Mouse (Mus musculus) kidney, adult 2 months (tissue): ENCODE measurements at regions not wholly inside any gene's neighbourhood (a gene's known extent, or its start where the extent isn't known, plus 50 kb on each side); places are given as distances from the start of the nearest gene placed in this dataset.
A peak's percentile ranks its signal among the peaks of the same experiment; 100 is the strongest.

Source experiments
- DNase-seq: peaks from one replicate; pipeline ENCODE4 v3.0.0; 2021
- H3K27ac ChIP-seq: fragments of 200-500 bp; 2 replicates; pipeline ENCODE4 v1.5.1; 2012; ENCODE audit warnings: low read depth, low read length, control low read depth, inconsistent platforms; ENCODE audit not compliant: insufficient read depth
- H3K27me3 ChIP-seq: fragments of 200-500 bp; replicated peaks from 2 replicates; pipeline ENCODE4 v1.6.1; 2012; ENCODE audit warnings: mild to moderate bottlenecking, moderate library complexity, low read length, inconsistent platforms; ENCODE audit not compliant: control insufficient read depth, insufficient read depth
- H3K36me3 ChIP-seq: fragments of 200-500 bp; 2 replicates; pipeline ENCODE4 v1.6.1; 2012; ENCODE audit warnings: mild to moderate bottlenecking, moderate library complexity, low read length, inconsistent platforms; ENCODE audit not compliant: control insufficient read depth, insufficient read depth
- H3K4me1 ChIP-seq: fragments of 200-500 bp; 2 replicates; pipeline ENCODE4 v1.6.1; 2011; ENCODE audit warnings: low read length; ENCODE audit not compliant: control insufficient read depth, insufficient read depth
- H3K4me3 ChIP-seq: fragments of 200-500 bp; 2 replicates; pipeline ENCODE4 v1.5.1; 2011; ENCODE audit warnings: mild to moderate bottlenecking, low read depth, low read length, control low read depth; ENCODE audit not compliant: insufficient read depth
- CTCF ChIP-seq: fragments of 200-500 bp; conservative IDR thresholded peaks from 2 replicates; pipeline ENCODE4 v1.5.1; 2011; ENCODE audit warnings: low read depth, mild to moderate bottlenecking, control low read depth, low read length, moderate library complexity, mixed read lengths; ENCODE audit not compliant: insufficient read depth, insufficient read length
- POLR2A ChIP-seq: fragments of 200-500 bp; IDR thresholded peaks from one replicate; pipeline ENCODE4 v1.6.1; 2011; ENCODE audit warnings: low read depth, low read length, control low read depth
- WGBS: fragments of 180-500 bp; shearing (Covaris S2); methylation state at CpG from one replicate; pipeline ENCODE4 v1.1.7; 2018; 5-methylcytosine and 5-hydroxymethylcytosine counted together

- no peak for DNase-seq
- no peaks in the 10 kb centered on the region for H3K36me3 ChIP-seq
- no peak overlapping the region for H3K4me3 ChIP-seq
- H3K27ac ChIP-seq: no peak overlapping the region
- WGBS: 35% methylated on average over 1 of the region's 1 CpGs
- TF ChIP-seq POLR2A (no peak), CTCF (no peak)
- H3K27me3 ChIP-seq: no peaks in the 10 kb centered on the region
- H3K4me1 ChIP-seq: no peaks in the 10 kb centered on the region
Measured at GRCm38 (mm10) chr8:101697948-101698347, 1087.5 kb downstream of the Cdh11 start.

- no peak overlapping the region for H3K4me3 ChIP-seq
- TF ChIP-seq CTCF (no peak), POLR2A (no peak)
- no peak for DNase-seq
- H3K27ac ChIP-seq: no peak overlapping the region
- no peaks in the 10 kb centered on the region for H3K27me3 ChIP-seq
- no peaks in the 10 kb centered on the region for H3K4me1 ChIP-seq
- WGBS: 87% methylated on average over 1 of the region's 1 CpGs
- no peaks in the 10 kb centered on the region for H3K36me3 ChIP-seq
Measured at GRCm38 (mm10) chr8:101690901-101691300, 1094.5 kb downstream of the Cdh11 start.

GRCm38 (mm10) chr8:101668921-101669320 is 1116.5 kb downstream of the Cdh11 start:
- Histone ChIP-seq H3K36me3 (no peaks in the 10 kb centered on the region), H3K27ac (no peak overlapping the region), H3K4me1 (no peaks in the 10 kb centered on the region), H3K27me3 (no peaks in the 10 kb centered on the region), H3K4me3 (no peak overlapping the region)
- TF ChIP-seq POLR2A: no peak
- TF ChIP-seq CTCF: no peak
- no peak for DNase-seq
- WGBS: 57% methylated on average over 2 of the region's 2 CpGs

- no peak for TF ChIP-seq CTCF
- no peak for TF ChIP-seq POLR2A
- no peak for DNase-seq
- H3K4me3 ChIP-seq: no peak overlapping the region
- WGBS: 44% methylated on average over 2 of the region's 2 CpGs
- no peaks in the 10 kb centered on the region for H3K4me1 ChIP-seq
- no peaks in the 10 kb centered on the region for H3K27me3 ChIP-seq
- H3K36me3 ChIP-seq: no peaks in the 10 kb centered on the region
- H3K27ac ChIP-seq: no peak overlapping the region
Measured at GRCm38 (mm10) chr8:101662874-101663273, 1122.6 kb downstream of the Cdh11 start.

- 57% methylated on average over 2 of the region's 2 CpGs for WGBS
- Histone ChIP-seq H3K27ac (no peak overlapping the region), H3K27me3 (no peaks in the 10 kb centered on the region), H3K36me3 (no peaks in the 10 kb centered on the region), H3K4me3 (no peak overlapping the region), H3K4me1 (no peaks in the 10 kb centered on the region)
- no peak for DNase-seq
- TF ChIP-seq POLR2A (no peak), CTCF (no peak)
Measured at GRCm38 (mm10) chr8:101655292-101655691, 1130.2 kb downstream of the Cdh11 start.

- H3K36me3 ChIP-seq: no peaks in the 10 kb centered on the region
- no peak overlapping the region for H3K27ac ChIP-seq
- WGBS: 20% methylated on average over 1 of the region's 1 CpGs
- no peak for TF ChIP-seq POLR2A
- TF ChIP-seq CTCF: no peak
- H3K4me1 ChIP-seq: no peaks in the 10 kb centered on the region
- peak; percentile 5 for DNase-seq
- H3K27me3 ChIP-seq: no peaks in the 10 kb centered on the region
- no peak overlapping the region for H3K4me3 ChIP-seq
Measured at GRCm38 (mm10) chr8:101628816-101629215, 1156.6 kb downstream of the Cdh11 start.

- TF ChIP-seq POLR2A: no peak
- TF ChIP-seq CTCF: no peak
- Histone ChIP-seq H3K27me3 (no peaks in the 10 kb centered on the region), H3K4me1 (no peaks in the 10 kb centered on the region), H3K27ac (no peak overlapping the region), H3K36me3 (no peaks in the 10 kb centered on the region), H3K4me3 (no peak overlapping the region)
- WGBS: 87% methylated on average over 1 of the region's 1 CpGs
- no peak for DNase-seq
Measured at GRCm38 (mm10) chr8:101621941-101622340, 1163.5 kb downstream of the Cdh11 start.

GRCm38 (mm10) chr8:101591115-101591514 is 1194.3 kb downstream of the Cdh11 start:
- DNase-seq: no peak
- Histone ChIP-seq H3K27ac (no peak overlapping the region), H3K36me3 (no peaks in the 10 kb centered on the region), H3K4me1 (no peaks in the 10 kb centered on the region), H3K4me3 (no peak overlapping the region), H3K27me3 (no peaks in the 10 kb centered on the region)
- TF ChIP-seq POLR2A (no peak), CTCF (no peak)

GRCm38 (mm10) chr8:101590639-101591038 is 1194.8 kb downstream of the Cdh11 start:
- no peak for DNase-seq
- H3K27me3 ChIP-seq: no peaks in the 10 kb centered on the region
- no peak overlapping the region for H3K27ac ChIP-seq
- H3K36me3 ChIP-seq: no peaks in the 10 kb centered on the region
- H3K4me3 ChIP-seq: no peak overlapping the region
- 79% methylated on average over 3 of the region's 3 CpGs for WGBS
- TF ChIP-seq CTCF (no peak), POLR2A (no peak)
- H3K4me1 ChIP-seq: no peaks in the 10 kb centered on the region
